Mouse (Mus musculus): Measurements from ENCODE around the gene AW549877. TPM values are rescaled to one million over a fixed set of nuclear protein-coding genes. Genes with fewer than 3 reads are reported as not detected.

The AW549877 gene
- polyA plus RNA-seq, 1 experiment, result not detected

DNA sequence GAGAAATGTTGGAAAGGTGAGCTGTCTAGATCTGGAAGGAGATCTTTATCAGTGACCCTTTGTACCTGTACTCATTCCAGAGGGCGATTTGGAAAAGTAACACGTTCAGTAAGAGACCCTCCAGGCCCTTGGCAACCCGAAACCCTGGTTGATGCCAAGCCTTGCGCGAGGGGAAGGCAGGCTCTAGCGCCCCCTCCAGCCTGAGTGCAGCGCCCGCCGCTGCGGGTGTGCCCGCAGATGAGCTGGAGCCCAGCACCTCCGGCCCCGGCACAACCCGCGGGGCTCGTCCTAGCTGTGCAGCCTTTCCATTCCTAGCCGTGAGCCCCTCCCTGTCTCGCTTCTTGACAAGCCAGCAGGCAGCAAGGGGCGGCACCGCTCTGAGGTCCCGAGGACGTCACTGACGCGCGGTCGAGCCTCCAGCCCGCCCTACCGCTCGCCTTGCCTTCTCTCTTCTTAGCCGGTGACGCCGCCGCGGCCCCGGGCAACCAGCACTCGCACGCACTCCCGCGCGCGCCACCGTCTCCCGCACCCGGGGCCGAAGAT is 30.8 kb upstream of the AW549877 start, which contains the start of gene Oxct1:
Gene Oxct1 (plus strand): TSS at position 153 of the 543 bp plus-strand sequence.
- H3K4me3 ChIP-seq (ENCODE audit: insufficient read depth, low read depth, low read length), result peak within 1 kb of the TSS; percentile 90
- H3K27ac ChIP-seq (ENCODE audit: insufficient read depth, low read depth, low read length), result peak within 1 kb of the TSS; percentile 97
- peak; percentile 77 for TF ChIP-seq CTCF (IDR thresholded peaks at IDR 0.05; ENCODE audit: insufficient read depth, low read depth, low read length)
- peak; percentile 82 for TF ChIP-seq POLR2A (IDR thresholded peaks at IDR 0.05; ENCODE audit: insufficient read depth, low read depth, low read length)
- peaks cover 7% of the 10 kb centered on the region for H3K4me1 ChIP-seq (ENCODE audit: control insufficient read depth, insufficient read depth, low read length)
- under 1% methylated on average over 45 of the region's 45 CpGs for WGBS

DNA sequence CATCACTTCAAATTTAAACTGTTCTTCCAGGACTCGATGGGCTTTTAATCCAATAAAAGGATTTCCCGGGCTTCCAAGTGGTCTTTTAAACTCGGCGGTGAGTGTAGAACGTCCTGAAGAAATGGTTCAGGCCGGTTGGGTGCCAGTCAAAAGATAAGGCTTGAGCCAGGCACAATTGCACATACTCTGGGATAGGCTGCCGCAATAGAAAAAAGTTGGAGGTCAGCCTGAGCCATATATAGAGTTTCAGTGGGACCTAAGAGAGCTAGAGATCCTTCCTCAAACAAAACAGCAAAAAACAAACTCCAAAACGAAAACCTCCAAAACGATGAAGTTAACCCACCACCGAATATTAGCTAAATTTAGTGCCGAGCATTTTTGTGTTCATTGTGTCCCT is 30.0 kb upstream of the AW549877 start:
- no peak overlapping the region for H3K4me3 ChIP-seq (ENCODE audit: insufficient read depth, low read depth, low read length)
- TF ChIP-seq POLR2A (IDR thresholded peaks at IDR 0.05; ENCODE audit: insufficient read depth, low read depth, low read length) (no peak), CTCF (IDR thresholded peaks at IDR 0.05; ENCODE audit: insufficient read depth, low read depth, low read length) (no peak)
- H3K4me1 ChIP-seq (ENCODE audit: control insufficient read depth, insufficient read depth, low read length), result peaks cover 7% of the 10 kb centered on the region
- WGBS, result 37% methylated on average over 11 of the region's 11 CpGs
- peak overlapping the region; percentile 97 for H3K27ac ChIP-seq (ENCODE audit: insufficient read depth, low read depth, low read length)

DNA sequence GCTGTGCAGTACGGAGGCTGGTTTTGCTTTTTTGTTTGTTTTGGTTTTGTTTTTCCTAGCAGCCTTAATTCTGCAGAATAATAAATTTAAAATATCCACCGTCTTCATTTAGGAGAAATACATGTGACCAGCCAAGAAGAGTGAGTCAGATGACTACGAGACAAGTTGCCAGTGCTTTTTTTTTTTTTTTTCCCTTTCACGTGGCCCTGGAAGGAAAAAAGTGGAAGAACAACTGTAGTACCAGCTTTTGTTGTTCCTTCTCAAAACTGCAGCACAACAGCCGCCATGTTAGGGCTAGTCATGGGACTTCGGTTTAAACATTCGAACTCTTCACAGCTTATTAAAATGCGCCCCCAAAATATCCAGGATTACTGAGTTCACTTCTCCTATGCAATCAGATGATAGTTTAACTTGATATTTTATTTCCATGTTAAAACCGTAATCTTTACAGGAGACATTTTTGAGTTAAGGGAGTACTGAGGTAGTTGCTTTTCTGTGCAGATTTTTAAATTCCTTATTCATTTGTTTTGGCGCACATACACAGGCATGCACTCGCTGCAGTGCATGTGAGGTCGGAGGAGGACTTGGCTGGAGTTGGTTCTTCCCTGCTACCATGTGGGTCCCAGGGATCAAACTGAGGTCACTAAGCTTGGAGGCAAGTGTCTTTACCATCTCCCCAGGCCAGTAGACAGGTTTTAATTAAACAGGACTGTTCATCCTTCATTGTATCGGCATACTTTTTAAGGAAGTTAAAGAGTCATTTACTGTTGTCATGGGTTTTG is 29.4 kb upstream of the AW549877 start:
- Histone ChIP-seq H3K27ac (ENCODE audit: insufficient read depth, low read depth, low read length) (peak overlapping the region; percentile 97; the same call in 1 of the 2 replicates), H3K4me1 (ENCODE audit: control insufficient read depth, insufficient read depth, low read length) (peaks cover 7% of the 10 kb centered on the region), H3K4me3 (ENCODE audit: insufficient read depth, low read depth, low read length) (no peak overlapping the region)
- 73% methylated on average over 13 of the region's 13 CpGs for WGBS
- TF ChIP-seq CTCF (IDR thresholded peaks at IDR 0.05; ENCODE audit: insufficient read depth, low read depth, low read length) (no peak), POLR2A (IDR thresholded peaks at IDR 0.05; ENCODE audit: insufficient read depth, low read depth, low read length) (no peak)

DNA sequence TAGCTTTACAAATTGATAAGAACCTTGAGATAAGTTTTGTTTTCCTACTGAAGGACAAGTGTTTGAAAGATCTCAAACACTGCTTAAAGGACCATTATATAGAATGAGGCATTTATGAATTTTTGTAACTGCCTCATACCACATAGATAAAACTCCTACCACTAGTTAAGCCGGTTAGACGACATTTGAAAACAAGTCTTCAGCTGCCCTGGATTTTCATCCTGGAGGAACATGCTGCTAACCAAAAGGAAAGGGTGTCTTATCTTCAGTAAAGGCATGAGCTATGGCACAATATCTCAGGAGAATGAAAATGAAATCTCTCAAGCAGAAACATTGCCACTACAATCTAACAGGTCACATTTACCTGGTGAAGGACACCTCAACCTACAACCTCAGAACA is 28.2 kb upstream of the AW549877 start:
- 94% methylated on average over 2 of the region's 2 CpGs for WGBS
- no peak for TF ChIP-seq CTCF (IDR thresholded peaks at IDR 0.05; ENCODE audit: insufficient read depth, low read depth, low read length)
- Histone ChIP-seq H3K27ac (ENCODE audit: insufficient read depth, low read depth, low read length) (no peak overlapping the region), H3K4me3 (ENCODE audit: insufficient read depth, low read depth, low read length) (no peak overlapping the region), H3K4me1 (ENCODE audit: control insufficient read depth, insufficient read depth, low read length) (peaks cover 7% of the 10 kb centered on the region)

DNA sequence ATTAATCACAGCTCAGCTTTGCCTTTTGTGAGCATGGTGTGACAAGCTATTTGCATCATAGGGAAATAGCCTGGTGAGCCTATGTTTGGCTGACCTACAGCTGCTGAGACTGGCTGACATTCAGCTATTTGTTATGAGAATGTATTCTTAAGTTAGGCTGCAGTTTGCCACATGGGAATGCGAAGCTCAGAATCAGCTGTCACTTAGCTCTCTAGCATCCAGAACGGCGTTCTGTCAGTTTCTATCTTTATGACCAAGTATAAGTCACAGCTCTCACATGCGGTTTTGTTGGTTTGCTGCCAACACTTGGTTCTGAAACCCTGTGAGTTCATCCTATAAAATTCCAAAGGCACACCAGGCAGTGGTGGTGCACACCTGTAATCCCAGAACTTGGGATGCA is 25.2 kb upstream of the AW549877 start:
- TF ChIP-seq POLR2A (IDR thresholded peaks at IDR 0.05; ENCODE audit: insufficient read depth, low read depth, low read length) (no peak), CTCF (IDR thresholded peaks at IDR 0.05; ENCODE audit: insufficient read depth, low read depth, low read length) (no peak)
- WGBS, result 53% methylated on average over 4 of the region's 4 CpGs
- Histone ChIP-seq H3K4me3 (ENCODE audit: insufficient read depth, low read depth, low read length) (no peak overlapping the region), H3K27ac (ENCODE audit: insufficient read depth, low read depth, low read length) (no peak overlapping the region), H3K4me1 (ENCODE audit: control insufficient read depth, insufficient read depth, low read length) (peaks cover 4% of the 10 kb centered on the region; the same call in 1 of the 2 replicates)

DNA sequence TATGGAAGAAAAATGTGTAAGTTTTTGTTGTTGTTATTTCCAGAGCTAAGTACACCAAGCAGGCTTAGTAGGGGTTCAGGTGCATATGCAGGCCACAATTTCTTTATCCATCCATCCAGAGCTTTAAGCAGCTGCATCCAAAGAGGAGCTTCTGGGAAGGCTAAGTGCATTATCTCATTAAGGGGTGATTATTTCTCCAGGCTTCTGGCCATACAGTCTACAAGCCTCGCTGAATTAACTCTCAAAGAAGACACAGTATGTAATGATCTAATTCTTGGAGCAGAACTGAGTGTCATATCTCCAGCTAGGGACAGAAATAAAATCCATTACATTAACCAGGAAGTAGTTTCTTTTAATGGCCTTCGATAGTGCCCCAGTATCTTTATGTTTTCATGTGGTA is 18.3 kb upstream of the AW549877 start:
- H3K27ac ChIP-seq (ENCODE audit: insufficient read depth, low read depth, low read length), result no peak overlapping the region
- no peak overlapping the region for H3K4me3 ChIP-seq (ENCODE audit: insufficient read depth, low read depth, low read length)
- 74% methylated on average over 2 of the region's 2 CpGs for WGBS
- no peaks in the 10 kb centered on the region for H3K4me1 ChIP-seq (ENCODE audit: control insufficient read depth, insufficient read depth, low read length)
- TF ChIP-seq POLR2A (IDR thresholded peaks at IDR 0.05; ENCODE audit: insufficient read depth, low read depth, low read length) (no peak), CTCF (IDR thresholded peaks at IDR 0.05; ENCODE audit: insufficient read depth, low read depth, low read length) (no peak)

DNA sequence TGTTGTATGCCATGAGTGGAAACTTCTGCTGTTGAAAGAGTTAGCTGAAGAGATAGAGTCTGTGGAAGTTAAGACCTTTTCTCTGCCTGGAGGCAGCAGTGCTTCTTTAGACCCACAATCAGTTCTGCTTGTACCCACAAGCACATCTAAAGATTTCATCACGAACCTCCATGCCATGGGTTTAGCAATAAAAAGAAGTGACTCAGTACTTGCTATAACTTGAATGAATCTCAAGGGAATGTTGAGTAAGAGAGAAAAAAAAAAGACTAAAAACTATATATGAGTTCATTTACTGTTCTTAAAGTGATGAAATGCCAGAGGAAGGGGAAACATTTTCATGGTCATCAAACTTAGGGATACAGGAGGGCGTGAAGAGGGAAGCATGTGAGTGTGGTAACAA is 5.0 kb upstream of the AW549877 start:
- Histone ChIP-seq H3K4me1 (ENCODE audit: control insufficient read depth, insufficient read depth, low read length) (no peaks in the 10 kb centered on the region), H3K4me3 (ENCODE audit: insufficient read depth, low read depth, low read length) (no peak overlapping the region), H3K27ac (ENCODE audit: insufficient read depth, low read depth, low read length) (no peak overlapping the region)
- WGBS, result 90% methylated on average over 2 of the region's 2 CpGs
- TF ChIP-seq CTCF (IDR thresholded peaks at IDR 0.05; ENCODE audit: insufficient read depth, low read depth, low read length) (no peak), POLR2A (IDR thresholded peaks at IDR 0.05; ENCODE audit: insufficient read depth, low read depth, low read length) (no peak)

DNA sequence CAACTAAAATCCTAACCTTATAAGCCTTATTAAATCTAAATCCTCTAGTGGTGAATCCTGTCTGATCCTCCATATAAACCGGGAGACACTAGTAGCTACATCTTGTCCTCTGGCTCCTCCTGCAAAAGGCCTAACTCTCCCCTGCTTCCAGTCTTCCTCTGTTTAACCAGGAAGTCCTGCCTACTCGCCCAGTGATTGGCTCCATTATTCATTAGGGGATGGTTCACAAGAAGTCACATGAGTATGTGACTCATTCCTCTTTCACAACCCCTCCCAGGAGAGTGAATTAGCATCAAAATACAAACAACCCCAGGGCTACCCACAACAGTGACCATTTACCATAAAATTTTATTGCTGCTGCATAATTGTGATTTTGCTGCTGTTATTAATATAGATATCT is 3.6 kb upstream of the AW549877 start:
- Histone ChIP-seq H3K4me3 (ENCODE audit: insufficient read depth, low read depth, low read length) (no peak overlapping the region), H3K27ac (ENCODE audit: insufficient read depth, low read depth, low read length) (no peak overlapping the region), H3K4me1 (ENCODE audit: control insufficient read depth, insufficient read depth, low read length) (no peaks in the 10 kb centered on the region)
- WGBS, result 71% methylated on average over 2 of the region's 2 CpGs
- TF ChIP-seq POLR2A (IDR thresholded peaks at IDR 0.05; ENCODE audit: insufficient read depth, low read depth, low read length) (no peak), CTCF (IDR thresholded peaks at IDR 0.05; ENCODE audit: insufficient read depth, low read depth, low read length) (no peak)

DNA sequence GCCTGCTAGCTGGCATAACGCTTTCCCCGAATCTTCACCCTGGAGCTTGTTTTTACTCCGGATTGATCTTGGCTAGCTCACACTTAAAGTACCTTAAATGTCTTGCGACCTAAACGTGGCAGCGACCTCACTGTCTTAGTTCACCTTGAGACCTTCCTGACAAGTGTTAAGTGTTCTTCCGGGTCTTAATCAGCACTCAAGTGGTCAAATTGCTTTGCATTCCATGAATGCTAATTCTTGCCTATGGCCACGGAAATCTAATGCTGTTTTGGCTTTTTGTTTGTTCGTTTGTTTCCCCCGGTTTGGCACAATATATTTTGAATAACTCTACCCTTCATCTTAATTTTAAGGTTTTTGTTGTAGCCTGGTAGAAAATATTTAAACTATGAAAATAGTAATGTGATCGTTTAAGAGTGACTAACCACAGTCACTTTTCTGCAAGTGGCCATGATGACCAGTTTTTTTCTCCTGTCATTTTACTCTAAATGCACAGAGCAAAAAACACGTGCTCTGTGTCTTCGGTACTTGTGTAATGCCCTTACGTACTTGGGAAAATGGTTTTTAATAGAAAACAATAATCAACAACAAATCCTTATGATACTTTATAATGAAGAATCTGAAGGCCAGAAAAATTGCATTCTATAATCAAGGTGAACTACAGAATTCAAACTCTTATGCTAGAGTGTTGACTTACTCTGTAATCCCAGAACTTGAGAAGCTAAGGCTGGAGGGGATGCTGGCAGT is 895 bp upstream of the AW549877 start:
- 7% methylated on average over 14 of the region's 14 CpGs for WGBS
- no peak for TF ChIP-seq POLR2A (IDR thresholded peaks at IDR 0.05; ENCODE audit: insufficient read depth, low read depth, low read length)
- H3K27ac ChIP-seq (ENCODE audit: insufficient read depth, low read depth, low read length), result peak overlapping the region; percentile 93
- H3K4me3 ChIP-seq (ENCODE audit: insufficient read depth, low read depth, low read length), result peak overlapping the region; percentile 69
- H3K4me1 ChIP-seq (ENCODE audit: control insufficient read depth, insufficient read depth, low read length), result no peaks in the 10 kb centered on the region
